Mouse (Mus musculus): ENCODE results near the gene Ska3. TPM values are rescaled to one million over a fixed set of nuclear protein-coding genes. Genes with fewer than 3 reads are reported as not detected.
"Not testable (repeated sequence)": the region's sequence is repeated elsewhere in the genome, so short reads cannot be mapped to it uniquely, and the experiment has no call there.

Ska3 gene
- total and polyA plus RNA-seq, 3 experiments: 14.7 to 46.3 (median 40.2) TPM

- peaks cover 5 to 22% of the 10 kb centered on the region in 2 experiments; a peak in 3 of 4 replicates for H3K4me1 ChIP-seq (ENCODE audit: control insufficient read depth in 1 of 2, insufficient read depth in 2 of 2)
- in situ Hi-C loops (cut with MboI; ENCODE audit: low pct_ligation_motif_present, low pct_unique_long_range_greater_than_20kb, low sequenced_read_pairs): no loop called here
- no peak overlapping the region for H3K4me2 ChIP-seq (ENCODE audit: insufficient read depth, low read depth, poor library complexity, severe bottlenecking)
- no peak overlapping the region for H3K27ac ChIP-seq (ENCODE audit: insufficient read depth, low read depth)
- DNase-seq (ENCODE audit: extremely low read depth): no peak
- H3K4me3 ChIP-seq (replicated peaks in 1 of 3; ENCODE audit: low read depth in 2 of 3, low read length in 2 of 3, poor library complexity in 1 of 3): no peak overlapping the region
- TF ChIP-seq MAFK (IDR thresholded peaks at IDR 0.05; ENCODE audit: insufficient replicate concordance, low read length) (no peak), MAZ (IDR thresholded peaks at IDR 0.05; ENCODE audit: low read depth, low read length) (no peak)
- no peaks in the 10 kb centered on the region for H3K27me3 ChIP-seq (replicated peaks)
- dilution Hi-C loops (cut with MboI; ENCODE audit: extremely low pct_ligation_motif_present, extremely low pct_unique_long_range_greater_than_20kb, low sequenced_read_pairs): no loop called here
- no peak overlapping the region for H3K9ac ChIP-seq (ENCODE audit: insufficient read depth, low read depth)
- H3K36me3 ChIP-seq (replicated peaks in 1 of 2; ENCODE audit: control insufficient read depth in 1 of 2, insufficient read depth in 1 of 2, low read length in 1 of 2): peaks cover 2 to 43% of the 10 kb centered on the region in 2 experiments
- no peaks in the 10 kb centered on the region for H3K9me3 ChIP-seq (replicated peaks; ENCODE audit: low read length)
- H3K79me2 ChIP-seq (replicated peaks; ENCODE audit: control insufficient read depth, extremely low read depth, insufficient read depth, poor library complexity, severe bottlenecking): no peaks in the 10 kb centered on the region
Measured at GRCm38 (mm10) chr14:57852961-57853360, 27.0 kb upstream of the Ska3 start.

GRCm38 (mm10) chr14:57850330-57850729 lies 24.3 kb upstream of the Ska3 start:
- H3K27me3 ChIP-seq (replicated peaks): no peaks in the 10 kb centered on the region
- peak overlapping the region; percentile 9; the same call in 1 of the 2 replicates for H3K9ac ChIP-seq (ENCODE audit: insufficient read depth, low read depth)
- peaks cover 5 to 22% of the 10 kb centered on the region in 2 experiments; a peak in 3 of 4 replicates for H3K4me1 ChIP-seq (ENCODE audit: control insufficient read depth in 1 of 2, insufficient read depth in 2 of 2)
- peaks cover 2 to 49% of the 10 kb centered on the region in 2 experiments for H3K36me3 ChIP-seq (replicated peaks in 1 of 2; ENCODE audit: control insufficient read depth in 1 of 2, insufficient read depth in 1 of 2, low read length in 1 of 2)
- no peak overlapping the region for H3K4me2 ChIP-seq (ENCODE audit: insufficient read depth, low read depth, poor library complexity, severe bottlenecking)
- in situ Hi-C loops (cut with MboI; ENCODE audit: low pct_ligation_motif_present, low pct_unique_long_range_greater_than_20kb, low sequenced_read_pairs): no loop called here
- H3K9me3 ChIP-seq (replicated peaks; ENCODE audit: low read length): no peaks in the 10 kb centered on the region
- H3K27ac ChIP-seq (ENCODE audit: insufficient read depth, low read depth): no peak overlapping the region
- TF ChIP-seq IRF4 (IDR thresholded peaks at IDR 0.05; ENCODE audit: low read depth, low read length) (peak; percentile 66; the same call in 1 of the 2 replicates), MAFK (IDR thresholded peaks at IDR 0.05; ENCODE audit: insufficient replicate concordance, low read length) (peak; percentile 98), ETS1 (conservative IDR thresholded peaks at IDR 0.05; ENCODE audit: low read depth, low read length) (peak; percentile 45; the same call in 1 of the 2 replicates), UBTF (IDR thresholded peaks at IDR 0.05; ENCODE audit: low read depth, low read length) (no peak), BHLHE40 (IDR thresholded peaks at IDR 0.05; ENCODE audit: low read depth, low read length) (0 out of 2 replicates have a peak, but pooled peaks have one; percentile 17), JUN (IDR thresholded peaks at IDR 0.05; ENCODE audit: insufficient read depth, low read depth, low read length) (peak; percentile 9; the same call in 1 of the 2 replicates)
- H3K4me3 ChIP-seq (replicated peaks in 1 of 3; ENCODE audit: low read depth in 2 of 3, low read length in 2 of 3, poor library complexity in 1 of 3): no peak overlapping the region
- peak; percentile 68 for DNase-seq (ENCODE audit: extremely low read depth)
- dilution Hi-C loops (cut with MboI; ENCODE audit: extremely low pct_ligation_motif_present, extremely low pct_unique_long_range_greater_than_20kb, low sequenced_read_pairs): no loop called here
- H3K79me2 ChIP-seq (replicated peaks; ENCODE audit: control insufficient read depth, extremely low read depth, insufficient read depth, poor library complexity, severe bottlenecking): no peaks in the 10 kb centered on the region

GRCm38 (mm10) chr14:57848646-57849045 lies 22.7 kb upstream of the Ska3 start:
- H3K27ac ChIP-seq (ENCODE audit: insufficient read depth, low read depth): no peak overlapping the region
- H3K79me2 ChIP-seq (replicated peaks; ENCODE audit: control insufficient read depth, extremely low read depth, insufficient read depth, poor library complexity, severe bottlenecking): no peaks in the 10 kb centered on the region
- in situ Hi-C loops (cut with MboI; ENCODE audit: low pct_ligation_motif_present, low pct_unique_long_range_greater_than_20kb, low sequenced_read_pairs): no loop called here
- no peak overlapping the region for H3K4me3 ChIP-seq (replicated peaks in 1 of 3; ENCODE audit: low read depth in 2 of 3, low read length in 2 of 3, poor library complexity in 1 of 3)
- no peaks in the 10 kb centered on the region for H3K27me3 ChIP-seq (replicated peaks)
- H3K9ac ChIP-seq (ENCODE audit: insufficient read depth, low read depth): no peak overlapping the region
- H3K4me1 ChIP-seq (ENCODE audit: control insufficient read depth in 1 of 2, insufficient read depth in 2 of 2): peaks cover 5 to 24% of the 10 kb centered on the region in 2 experiments; a peak in 3 of 4 replicates
- H3K4me2 ChIP-seq (ENCODE audit: insufficient read depth, low read depth, poor library complexity, severe bottlenecking): no peak overlapping the region
- TF ChIP-seq RCOR1 (conservative IDR thresholded peaks at IDR 0.05; ENCODE audit: low read depth, low read length) (no peak), ZC3H11A (IDR thresholded peaks at IDR 0.05; ENCODE audit: low read depth, low read length) (no peak), EP300 (IDR thresholded peaks at IDR 0.05; ENCODE audit: low read length) (no peak), POLR2A (IDR thresholded peaks at IDR 0.05; ENCODE audit: low read depth, low read length) (no peak), ZMIZ1 (IDR thresholded peaks at IDR 0.05; ENCODE audit: low read depth, low read length) (no peak), TCF12 (IDR thresholded peaks at IDR 0.05; ENCODE audit: low read depth, low read length) (no peak), SMC3 (IDR thresholded peaks at IDR 0.05; ENCODE audit: low read depth, low read length) (no peak)
- no peak for DNase-seq (ENCODE audit: extremely low read depth)
- H3K9me3 ChIP-seq (replicated peaks; ENCODE audit: low read length): no peaks in the 10 kb centered on the region
- dilution Hi-C loops (cut with MboI; ENCODE audit: extremely low pct_ligation_motif_present, extremely low pct_unique_long_range_greater_than_20kb, low sequenced_read_pairs): no loop called here
- H3K36me3 ChIP-seq (replicated peaks in 1 of 2; ENCODE audit: control insufficient read depth in 1 of 2, insufficient read depth in 1 of 2, low read length in 1 of 2): peaks cover 5 to 54% of the 10 kb centered on the region in 2 experiments

GRCm38 (mm10) chr14:57848061-57848460 lies 22.1 kb upstream of the Ska3 start:
- Histone ChIP-seq H3K4me1 (ENCODE audit: control insufficient read depth in 1 of 2, insufficient read depth in 2 of 2) (peaks cover 5 to 24% of the 10 kb centered on the region in 2 experiments; a peak in 3 of 4 replicates), H3K36me3 (replicated peaks in 1 of 2; ENCODE audit: control insufficient read depth in 1 of 2, insufficient read depth in 1 of 2, low read length in 1 of 2) (peaks cover 5 to 52% of the 10 kb centered on the region in 2 experiments)
- H3K79me2 ChIP-seq (replicated peaks; ENCODE audit: control insufficient read depth, extremely low read depth, insufficient read depth, poor library complexity, severe bottlenecking); H3K27me3 ChIP-seq (replicated peaks); H3K27ac ChIP-seq (ENCODE audit: insufficient read depth, low read depth); H3K9me3 ChIP-seq (replicated peaks; ENCODE audit: low read length); dilution Hi-C loops (cut with MboI; ENCODE audit: extremely low pct_ligation_motif_present, extremely low pct_unique_long_range_greater_than_20kb, low sequenced_read_pairs); DNase-seq (ENCODE audit: extremely low read depth); in situ Hi-C loops (cut with MboI; ENCODE audit: low pct_ligation_motif_present, low pct_unique_long_range_greater_than_20kb, low sequenced_read_pairs); H3K4me2 ChIP-seq (ENCODE audit: insufficient read depth, low read depth, poor library complexity, severe bottlenecking); H3K4me3 ChIP-seq (replicated peaks in 1 of 3; ENCODE audit: low read depth in 2 of 3, low read length in 2 of 3, poor library complexity in 1 of 3); H3K9ac ChIP-seq (ENCODE audit: insufficient read depth, low read depth): not testable (repeated sequence)
